Mouse (Mus musculus) CH12.LX (cell line): ENCODE measurements around the gene Lrig1. TPM values are rescaled to one million over a fixed set of nuclear protein-coding genes. Genes with fewer than 3 reads are reported as not detected.

Experiments
- DNase-seq: peaks from one replicate; pipeline ENCODE4 v3.0.0-alpha.2; 2013; ENCODE audit errors: extremely low read depth
- H3K27ac ChIP-seq: 2 replicates; pipeline ENCODE4 v1.5.1; 2012; ENCODE audit warnings: low read depth, mild to moderate bottlenecking, control low read depth, moderate library complexity; ENCODE audit not compliant: insufficient read depth
- H3K27me3 ChIP-seq: replicated peaks from 2 replicates; pipeline ENCODE3; 2012; ENCODE audit warnings: inconsistent platforms
- H3K36me3 ChIP-seq, 2 experiments: replicated peaks in 1 of 2; 2 replicates each; pipeline versions ENCODE3 to v1.6.1; 2012; ENCODE audit warnings: inconsistent platforms in 1 of 2, low read length in 1 of 2, mild to moderate bottlenecking in 1 of 2, mixed read lengths in 1 of 2, moderate library complexity in 1 of 2; ENCODE audit not compliant: control insufficient read depth in 1 of 2, insufficient read depth in 1 of 2
- H3K4me1 ChIP-seq, 2 experiments: 2 replicates each; pipeline ENCODE4 v1.6.1; 2012; ENCODE audit warnings: inconsistent platforms in 1 of 2, moderate library complexity in 1 of 2; ENCODE audit not compliant: insufficient read depth in 2 of 2, control insufficient read depth in 1 of 2
- H3K4me2 ChIP-seq: 2 replicates; pipeline ENCODE4 v1.6.1; 2012; ENCODE audit warnings: low read depth, mild to moderate bottlenecking, control low read depth; ENCODE audit not compliant: poor library complexity, insufficient read depth, severe bottlenecking
- H3K4me3 ChIP-seq, 3 experiments: fragments of 150-350 bp in 1 of 3; sonication (generic) in 1 of 3; replicated peaks in 1 of 3; 2 replicates each; pipeline versions ENCODE3 to v1.5.1; 2011 to 2012; ENCODE audit warnings: low read depth in 2 of 3, low read length in 2 of 3, mild to moderate bottlenecking in 2 of 3, moderate library complexity in 2 of 3, control low read depth in 1 of 3, improper control_type of control experiment in 1 of 3, inconsistent platforms in 1 of 3, mixed read lengths in 1 of 3; ENCODE audit not compliant: poor library complexity in 1 of 3
- H3K79me2 ChIP-seq: replicated peaks from 2 replicates; pipeline ENCODE4 v1.6.1; 2012; ENCODE audit warnings: mild to moderate bottlenecking, moderate library complexity; ENCODE audit not compliant: control insufficient read depth, poor library complexity, insufficient read depth, severe bottlenecking; ENCODE audit errors: extremely low read depth
- H3K9ac ChIP-seq: 2 replicates; pipeline ENCODE4 v1.6.1; 2012; ENCODE audit warnings: low read depth, mild to moderate bottlenecking, control low read depth, moderate library complexity; ENCODE audit not compliant: insufficient read depth
- H3K9me3 ChIP-seq: replicated peaks from 2 replicates; pipeline ENCODE3; 2012; ENCODE audit warnings: low read length, inconsistent platforms, mixed read lengths
- BHLHE40 ChIP-seq: IDR thresholded peaks from 2 replicates; pipeline ENCODE4 v1.6.1; 2011; ENCODE audit warnings: mild to moderate bottlenecking, low read depth, low read length, improper control_type of control experiment
- CHD1 ChIP-seq: IDR thresholded peaks from 2 replicates; pipeline ENCODE4 v1.6.1; 2012; ENCODE audit warnings: low read depth, low read length, improper control_type of control experiment, inconsistent platforms
- CTCF ChIP-seq, 2 experiments: IDR thresholded peaks in 1 of 2; conservative IDR thresholded peaks in 1 of 2; 2 replicates each; pipeline ENCODE4 v1.5.1; 2011 to 2012; ENCODE audit warnings: low read depth in 2 of 2, low read length in 2 of 2, improper control_type of control experiment in 1 of 2, inconsistent platforms in 1 of 2, mild to moderate bottlenecking in 1 of 2, moderate library complexity in 1 of 2
- E2F4 ChIP-seq: IDR thresholded peaks from 2 replicates; pipeline ENCODE4 v1.6.1; 2011; ENCODE audit warnings: low read depth, low read length, improper control_type of control experiment; ENCODE audit not compliant: insufficient replicate concordance
- ELF1 ChIP-seq: IDR thresholded peaks from 2 replicates; pipeline ENCODE4 v1.6.1; 2014; ENCODE audit warnings: low read depth, mild to moderate bottlenecking, inconsistent platforms, low read length, improper control_type of control experiment
- EP300 ChIP-seq: IDR thresholded peaks from 2 replicates; pipeline ENCODE4 v1.6.1; 2011; ENCODE audit warnings: low read length, improper control_type of control experiment
- HCFC1 ChIP-seq: IDR thresholded peaks from 2 replicates; pipeline ENCODE4 v1.6.1; 2012; ENCODE audit warnings: low read depth, mild to moderate bottlenecking, inconsistent platforms, low read length, improper control_type of control experiment
- IRF4 ChIP-seq: IDR thresholded peaks from 2 replicates; pipeline ENCODE4 v1.6.1; 2014; ENCODE audit warnings: low read depth, mild to moderate bottlenecking, inconsistent platforms, low read length, improper control_type of control experiment
- JUN ChIP-seq: IDR thresholded peaks from 2 replicates; pipeline ENCODE4 v1.6.1; 2011; ENCODE audit warnings: low read depth, mild to moderate bottlenecking, low read length, improper control_type of control experiment, moderate library complexity; ENCODE audit not compliant: insufficient read depth
- KAT2A ChIP-seq: IDR thresholded peaks from 2 replicates; pipeline ENCODE4 v1.6.1; 2012; ENCODE audit warnings: low read length, improper control_type of control experiment, inconsistent platforms; ENCODE audit not compliant: insufficient replicate concordance
- MAFK ChIP-seq: IDR thresholded peaks from 2 replicates; pipeline ENCODE4 v1.6.1; 2011; ENCODE audit warnings: low read length, improper control_type of control experiment; ENCODE audit not compliant: insufficient replicate concordance
- MAZ ChIP-seq: IDR thresholded peaks from 2 replicates; pipeline ENCODE4 v1.6.1; 2012; ENCODE audit warnings: low read depth, mild to moderate bottlenecking, inconsistent platforms, low read length, improper control_type of control experiment, moderate library complexity
- MEF2A ChIP-seq: IDR thresholded peaks from 2 replicates; pipeline ENCODE4 v1.6.1; 2014; ENCODE audit warnings: low read depth, mild to moderate bottlenecking, inconsistent platforms, low read length, improper control_type of control experiment, borderline replicate concordance
- PAX5 ChIP-seq: IDR thresholded peaks from 2 replicates; pipeline ENCODE4 v1.6.1; 2012; ENCODE audit warnings: low read length, inconsistent platforms, mixed read lengths
- POLR2AphosphoS2 ChIP-seq: IDR thresholded peaks from 2 replicates; pipeline ENCODE4 v1.6.1; 2011; ENCODE audit warnings: low read depth, low read length, improper control_type of control experiment
- SIN3A ChIP-seq: IDR thresholded peaks from 2 replicates; pipeline ENCODE4 v1.6.1; 2012; ENCODE audit warnings: low read length, improper control_type of control experiment, inconsistent platforms
- SMC3 ChIP-seq: IDR thresholded peaks from 2 replicates; pipeline ENCODE4 v1.6.1; 2011; ENCODE audit warnings: low read depth, low read length, improper control_type of control experiment
- TBP ChIP-seq: conservative IDR thresholded peaks from 2 replicates; pipeline ENCODE4 v1.6.1; 2011; ENCODE audit warnings: low read depth, low read length, improper control_type of control experiment
- TCF12 ChIP-seq: IDR thresholded peaks from 2 replicates; pipeline ENCODE4 v1.6.1; 2014; ENCODE audit warnings: low read depth, mild to moderate bottlenecking, inconsistent platforms, low read length, improper control_type of control experiment
- ZC3H11A ChIP-seq: IDR thresholded peaks from 2 replicates; pipeline ENCODE4 v1.6.1; 2012; ENCODE audit warnings: low read depth, mild to moderate bottlenecking, inconsistent platforms, low read length, improper control_type of control experiment
- ZKSCAN1 ChIP-seq: IDR thresholded peaks from 2 replicates; pipeline ENCODE4 v1.6.1; 2012; ENCODE audit warnings: low read depth, inconsistent platforms, low read length, improper control_type of control experiment, borderline replicate concordance
- ZMIZ1 ChIP-seq: IDR thresholded peaks from 2 replicates; pipeline ENCODE4 v1.6.1; 2012; ENCODE audit warnings: low read depth, mild to moderate bottlenecking, inconsistent platforms, low read length, improper control_type of control experiment
- dilution Hi-C: fragments of 300-500 bp; cut with MboI; formaldehyde crosslinking; loops from 2 replicates; pipeline ENCODE4 v1.14.3; 2020; ENCODE audit warnings: low sequenced_read_pairs; ENCODE audit not compliant: extremely low pct_unique_long_range_greater_than_20kb, extremely low pct_ligation_motif_present
- in situ Hi-C: fragments of 300-500 bp; cut with MboI; formaldehyde crosslinking; loops from 3 replicates; pipeline ENCODE4 v1.14.3; 2019; ENCODE audit warnings: low sequenced_read_pairs, low pct_ligation_motif_present, low pct_unique_long_range_greater_than_20kb, mixed read lengths
- polyA plus RNA-seq: library from polyadenylated mRNA; unstranded; fragments of >175 nt; gene quantifications from 2 replicates; pipeline ENCODE4 v1.2.1, GENCODE M21; 2012; ENCODE audit warnings: low read depth; ENCODE audit not compliant: insufficient read length
- total RNA-seq, 2 experiments: library from RNA; depleted of rRNA; stranded (reverse); fragments of 300-350 nt in 1 of 2; fragments of >200 nt in 1 of 2; gene quantifications; 2 replicates each; pipeline ENCODE4 v1.2.3; 2012 to 2014

Gene Lrig1
- total and polyA plus RNA-seq, 3 experiments: 0.43 TPM; not detected in 2

GRCm38 (mm10) chr6:94613235-94613895, 86.6 kb downstream of the Lrig1 start:
- Histone ChIP-seq H3K9me3 (no peaks in the 10 kb centered on the region), H3K4me2 (no peak overlapping the region), H3K27ac (no peak overlapping the region), H3K79me2 (no peaks in the 10 kb centered on the region), H3K9ac (no peak overlapping the region), H3K36me3 (peaks cover 0 to 7% of the 10 kb centered on the region in 2 experiments), H3K4me3 (no peak overlapping the region), H3K4me1 (no peaks in the 10 kb centered on the region), H3K27me3 (no peaks in the 10 kb centered on the region)
- TF ChIP-seq SMC3: no peak
- no peak for TF ChIP-seq ZKSCAN1
- TF ChIP-seq CTCF (conservative IDR thresholded peaks at IDR 0.05 in 1 of 2, IDR thresholded peaks at IDR 0.05 in 1 of 2; ENCODE audit: low read depth in 2 of 2, low read length in 2 of 2): no peak
- TF ChIP-seq SIN3A: no peak
- no peak for TF ChIP-seq BHLHE40
- TF ChIP-seq MAZ: no peak
- no peak for TF ChIP-seq TBP
- TF ChIP-seq MAFK: no peak
- TF ChIP-seq JUN: no peak
- no peak for TF ChIP-seq MEF2A
- in situ Hi-C loops (no loop called here), dilution Hi-C loops (no loop called here)
- no peak for DNase-seq

- no peaks in the 10 kb centered on the region for H3K79me2 ChIP-seq
- H3K9me3 ChIP-seq: no peaks in the 10 kb centered on the region
- H3K27me3 ChIP-seq: no peaks in the 10 kb centered on the region
- H3K27ac ChIP-seq: no peak overlapping the region
- dilution Hi-C loops (no loop called here), in situ Hi-C loops (no loop called here)
- H3K9ac ChIP-seq: no peak overlapping the region
- TF ChIP-seq PAX5 (no peak), ZMIZ1 (no peak), CHD1 (no peak), TCF12 (no peak), IRF4 (no peak), EP300 (no peak), POLR2AphosphoS2 (no peak), HCFC1 (no peak), JUN (no peak), TBP (no peak), ZC3H11A (no peak), E2F4 (no peak), ELF1 (no peak), CTCF (conservative IDR thresholded peaks at IDR 0.05 in 1 of 2, IDR thresholded peaks at IDR 0.05 in 1 of 2; ENCODE audit: low read depth in 2 of 2, low read length in 2 of 2) (no peak), SIN3A (no peak), KAT2A (no peak)
- peak; percentile 7 for DNase-seq
- no peak overlapping the region for H3K4me3 ChIP-seq
- H3K36me3 ChIP-seq: peaks cover 5 to 58% of the 10 kb centered on the region in 2 experiments
- H3K4me2 ChIP-seq: no peak overlapping the region
- peaks cover 0 to 26% of the 10 kb centered on the region in 2 experiments; a peak in 2 of 4 replicates for H3K4me1 ChIP-seq
Measured at GRCm38 (mm10) chr6:94604546-94604945, 95.4 kb downstream of the Lrig1 start.
